Mouse (Mus musculus): ENCODE results near the gene Fam98c. TPM values are rescaled to one million over a fixed set of nuclear protein-coding genes. Genes with fewer than 3 reads are reported as not detected.

Fam98c gene
- polyA plus RNA-seq, 1 experiment from 2014 or later = 44.1 TPM

DNA sequence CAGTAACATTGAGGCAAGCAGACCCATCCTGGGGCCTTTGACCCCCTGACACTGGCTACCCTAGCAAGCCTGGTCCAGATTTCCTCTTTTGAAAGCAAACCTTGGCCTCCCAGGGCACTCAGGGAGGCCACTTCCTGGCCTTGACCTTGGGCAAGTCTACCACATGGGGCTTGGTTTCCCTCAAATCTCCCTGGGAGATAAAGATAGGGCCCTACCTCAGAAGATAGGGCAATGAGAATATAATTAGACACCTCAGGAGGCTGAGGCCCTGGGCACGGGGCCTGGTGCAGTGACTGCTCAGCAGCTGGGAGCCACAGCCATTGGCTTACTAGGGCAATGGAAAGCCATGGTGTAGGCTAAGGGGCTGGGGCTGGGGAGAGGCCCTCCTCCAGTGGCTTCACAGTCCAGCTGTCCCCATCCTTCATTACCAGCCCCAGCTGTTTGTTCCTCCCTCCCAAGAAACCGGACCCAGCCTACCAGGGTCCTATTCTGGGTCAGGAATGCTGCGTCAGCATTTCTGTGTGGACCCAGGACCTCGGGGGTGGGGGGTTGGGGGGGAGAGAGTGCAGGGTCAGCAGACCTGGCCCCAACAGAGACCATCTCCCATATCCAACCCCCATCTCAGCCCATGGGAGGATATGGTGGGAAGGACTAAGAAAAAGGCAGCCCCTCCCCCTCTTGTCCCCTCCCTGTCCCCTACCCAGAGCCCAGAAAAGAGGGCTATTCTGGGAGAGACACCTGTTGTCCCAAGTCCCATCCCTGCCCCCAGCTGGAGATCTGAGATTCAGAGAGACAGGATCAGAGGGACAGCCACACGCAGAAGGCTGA, 32.3 kb downstream of the Fam98c start:
- no peaks in the 10 kb centered on the region for H3K9me3 ChIP-seq (ENCODE audit: control insufficient read depth, low read length)
- H3K4me1 ChIP-seq (ENCODE audit: control insufficient read depth, insufficient read depth, low read depth, low read length) = peaks cover 7% of the 10 kb centered on the region
- H3K9ac ChIP-seq (ENCODE audit: low read depth, low read length) = no peak overlapping the region
- WGBS = 45% methylated on average over 5 of the region's 5 CpGs
- ATAC-seq = no peak
- peaks cover 3% of the 10 kb centered on the region for H3K27me3 ChIP-seq (replicated peaks; ENCODE audit: control insufficient read depth, insufficient read depth, low read length)
- no peak overlapping the region for H3K4me3 ChIP-seq (ENCODE audit: low read length)
- H3K4me2 ChIP-seq (ENCODE audit: low read length) = no peak overlapping the region
- no peaks in the 10 kb centered on the region for H3K36me3 ChIP-seq (ENCODE audit: control insufficient read depth, insufficient read depth, low read length)
- no peak overlapping the region for H3K27ac ChIP-seq (ENCODE audit: low read depth, low read length)

GRCm38 (mm10) chr7:29122821-29123220, 33.2 kb downstream of the Fam98c start:
- Histone ChIP-seq H3K9ac (ENCODE audit: low read depth, low read length) (no peak overlapping the region), H3K27me3 (replicated peaks; ENCODE audit: control insufficient read depth, insufficient read depth, low read length) (peaks cover 3% of the 10 kb centered on the region), H3K4me1 (ENCODE audit: control insufficient read depth, insufficient read depth, low read depth, low read length) (peaks cover 7% of the 10 kb centered on the region), H3K4me2 (ENCODE audit: low read length) (no peak overlapping the region), H3K27ac (ENCODE audit: low read depth, low read length) (no peak overlapping the region), H3K9me3 (ENCODE audit: control insufficient read depth, low read length) (no peaks in the 10 kb centered on the region), H3K4me3 (ENCODE audit: low read length) (no peak overlapping the region), H3K36me3 (ENCODE audit: control insufficient read depth, insufficient read depth, low read length) (no peaks in the 10 kb centered on the region)
- no peak for ATAC-seq
- 92% methylated on average over 9 of the region's 9 CpGs for WGBS

- Histone ChIP-seq H3K9me3 (ENCODE audit: control insufficient read depth, low read length) (no peaks in the 10 kb centered on the region), H3K4me3 (ENCODE audit: low read length) (no peak overlapping the region), H3K4me1 (ENCODE audit: control insufficient read depth, insufficient read depth, low read depth, low read length) (0 out of 2 replicates have a peak, but pooled peaks cover under 1% of the 10 kb centered on the region), H3K9ac (ENCODE audit: low read depth, low read length) (no peak overlapping the region), H3K36me3 (ENCODE audit: control insufficient read depth, insufficient read depth, low read length) (no peaks in the 10 kb centered on the region), H3K27ac (ENCODE audit: low read depth, low read length) (no peak overlapping the region), H3K4me2 (ENCODE audit: low read length) (no peak overlapping the region), H3K27me3 (replicated peaks; ENCODE audit: control insufficient read depth, insufficient read depth, low read length) (no peaks in the 10 kb centered on the region; the same call in 1 of the 2 replicates)
- no peak for ATAC-seq
- 72% methylated on average over 1 of the region's 1 CpGs for WGBS
These were observed 36.5 kb downstream of the Fam98c start for GRCm38 (mm10) chr7:29119526-29119925.

DNA sequence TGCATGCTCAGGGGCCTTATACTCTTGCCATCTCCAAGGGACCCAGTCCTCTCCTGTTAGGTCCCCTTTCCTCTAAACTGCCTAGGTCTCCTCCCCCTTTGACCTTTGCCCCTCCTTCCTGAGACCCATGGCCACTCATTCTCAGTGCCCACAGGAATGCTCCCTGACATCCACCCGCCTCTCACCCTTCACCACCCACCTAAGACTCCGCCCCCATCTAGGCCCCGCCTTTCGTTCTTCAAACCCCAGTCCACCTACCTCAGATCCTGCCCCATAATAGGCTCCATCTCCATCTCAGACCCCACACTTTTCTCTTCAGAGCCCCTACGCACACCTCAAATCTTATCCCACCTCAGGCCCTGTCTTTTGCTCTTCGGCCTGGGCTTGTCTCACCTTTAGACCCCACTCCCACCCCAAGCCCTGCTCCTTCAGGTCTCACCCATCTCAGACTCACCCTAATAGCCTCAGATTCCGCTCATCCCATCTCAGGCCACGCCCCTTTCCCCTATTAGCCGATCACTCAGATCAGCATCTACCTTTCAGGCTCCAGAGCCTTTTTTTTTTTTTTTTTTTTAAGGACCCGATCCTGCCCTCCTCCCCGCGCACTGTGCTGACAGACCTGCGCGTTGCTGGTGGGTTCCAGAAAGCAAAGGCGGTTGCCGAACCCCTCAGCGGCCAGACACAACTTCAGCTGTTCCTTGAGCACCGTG, 37.7 kb downstream of the Fam98c start:
- Histone ChIP-seq H3K4me3 (ENCODE audit: low read length) (no peak overlapping the region), H3K4me2 (ENCODE audit: low read length) (0 out of 2 replicates have a peak overlapping the region, but pooled peaks have one; percentile 3), H3K9me3 (ENCODE audit: control insufficient read depth, low read length) (no peaks in the 10 kb centered on the region), H3K9ac (ENCODE audit: low read depth, low read length) (no peak overlapping the region), H3K36me3 (ENCODE audit: control insufficient read depth, insufficient read depth, low read length) (no peaks in the 10 kb centered on the region), H3K4me1 (ENCODE audit: control insufficient read depth, insufficient read depth, low read depth, low read length) (no peaks in the 10 kb centered on the region), H3K27me3 (replicated peaks; ENCODE audit: control insufficient read depth, insufficient read depth, low read length) (no peaks in the 10 kb centered on the region), H3K27ac (ENCODE audit: low read depth, low read length) (no peak overlapping the region)
- 15% methylated on average over 18 of the region's 18 CpGs for WGBS
- no peak for ATAC-seq

DNA sequence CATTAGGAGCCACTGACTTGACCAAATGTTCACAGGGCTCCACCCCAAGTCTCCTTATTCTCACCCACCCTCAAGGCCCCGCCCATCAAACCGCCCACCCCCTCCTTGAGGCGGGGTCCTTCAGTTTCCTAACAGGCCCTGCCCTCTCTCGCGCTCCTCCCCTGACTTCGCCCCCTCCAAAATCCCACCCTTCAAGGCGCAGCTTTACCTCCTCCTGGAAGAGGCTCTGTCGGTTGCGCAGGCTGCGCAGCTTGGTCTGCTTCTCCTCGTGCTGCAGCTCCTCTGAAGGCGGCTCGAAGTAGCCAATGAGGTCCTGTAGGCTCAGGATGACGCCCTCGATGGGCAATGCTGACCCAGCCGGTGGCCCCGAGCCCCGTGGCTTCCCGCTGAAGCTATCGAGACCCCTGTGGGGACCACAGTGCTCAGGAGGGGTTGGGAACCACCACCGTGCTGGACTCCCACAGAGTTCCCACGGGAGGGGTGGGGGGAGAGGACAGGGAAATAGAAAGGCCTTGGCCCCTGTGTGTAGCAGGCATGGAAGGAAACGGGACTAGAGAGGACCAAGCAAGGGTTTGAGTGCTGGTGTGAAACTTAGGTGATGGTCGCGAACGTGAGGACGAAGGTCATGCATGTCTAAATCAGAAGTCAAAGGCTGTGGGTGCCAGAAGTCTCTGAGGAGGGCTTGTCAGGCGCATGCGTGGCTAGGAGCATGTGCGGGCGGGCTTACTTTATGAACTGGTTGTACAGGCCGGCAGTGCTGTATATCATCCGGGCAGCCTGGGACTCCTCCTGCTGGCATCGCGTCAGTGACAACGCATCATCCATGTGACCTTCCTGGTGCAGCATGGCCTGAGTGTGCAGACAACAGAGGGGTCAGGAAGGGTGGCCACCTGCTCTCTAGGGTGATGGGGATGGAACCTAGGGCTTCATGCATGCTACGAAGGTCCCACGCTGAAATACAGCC, 46.8 kb downstream of the Fam98c start:
- H3K4me3 ChIP-seq (ENCODE audit: low read length) = peak overlapping the region; percentile 17
- ATAC-seq = 0 out of 2 replicates have a peak, but pooled peaks have one; percentile 56
- WGBS = 29% methylated on average over 38 of the region's 38 CpGs
- peak overlapping the region; percentile 50 for H3K4me2 ChIP-seq (ENCODE audit: low read length)
- H3K9ac ChIP-seq (ENCODE audit: low read depth, low read length) = peak overlapping the region; percentile 3
- H3K27ac ChIP-seq (ENCODE audit: low read depth, low read length) = no peak overlapping the region
- no peaks in the 10 kb centered on the region for H3K36me3 ChIP-seq (ENCODE audit: control insufficient read depth, insufficient read depth, low read length)
- H3K9me3 ChIP-seq (ENCODE audit: control insufficient read depth, low read length) = no peaks in the 10 kb centered on the region; the same call in 1 of the 2 replicates
- H3K4me1 ChIP-seq (ENCODE audit: control insufficient read depth, insufficient read depth, low read depth, low read length) = no peaks in the 10 kb centered on the region
- no peaks in the 10 kb centered on the region for H3K27me3 ChIP-seq (replicated peaks; ENCODE audit: control insufficient read depth, insufficient read depth, low read length)

Other genes starting within 250 kb of the Fam98c start
- gene Actn4, start 193.9 kb downstream of the Fam98c start, polyA plus RNA-seq (2015; fragmentation: Nextera tagmentation; extraction: Ambion mirVana) = 146 and 172 TPM in 2 replicates
- 282 and 295 TPM in 2 replicates for gene Eif3k, start 174.4 kb downstream of the Fam98c start, polyA plus RNA-seq (2015; fragmentation: Nextera tagmentation; extraction: Ambion mirVana)
- gene Map4k1, start 174.2 kb downstream of the Fam98c start, polyA plus RNA-seq (2015; fragmentation: Nextera tagmentation; extraction: Ambion mirVana) = 10.7 and 13.8 TPM in 2 replicates
- gene Ryr1, start 31.1 kb downstream of the Fam98c start, polyA plus RNA-seq (2015; fragmentation: Nextera tagmentation; extraction: Ambion mirVana) = 9.2 and 11.0 TPM in 2 replicates
- 0.82 and 1.2 TPM in 2 replicates for gene Rasgrp4, start 21.4 kb downstream of the Fam98c start, polyA plus RNA-seq (2015; fragmentation: Nextera tagmentation; extraction: Ambion mirVana)
- gene Ggn, start 14.0 kb upstream of the Fam98c start, polyA plus RNA-seq (2015; fragmentation: Nextera tagmentation; extraction: Ambion mirVana) = 0.36 and 0.81 TPM in 2 replicates
- gene Spred3, start 14.2 kb upstream of the Fam98c start, polyA plus RNA-seq (2015; fragmentation: Nextera tagmentation; extraction: Ambion mirVana) = 8.4 and 10.4 TPM in 2 replicates
- gene Psmd8, start 24.5 kb upstream of the Fam98c start, polyA plus RNA-seq (2015; fragmentation: Nextera tagmentation; extraction: Ambion mirVana) = 278 and 284 TPM in 2 replicates
- 2.3 and 2.5 TPM in 2 replicates for gene Catsperg1, start 57.8 kb upstream of the Fam98c start, polyA plus RNA-seq (2015; fragmentation: Nextera tagmentation; extraction: Ambion mirVana)
- 1.0 and 1.4 TPM in 2 replicates for gene Kcnk6, start 76.3 kb upstream of the Fam98c start, polyA plus RNA-seq (2015; fragmentation: Nextera tagmentation; extraction: Ambion mirVana)
- gene Yif1b, start 82.1 kb upstream of the Fam98c start, polyA plus RNA-seq (2015; fragmentation: Nextera tagmentation; extraction: Ambion mirVana) = 109 and 114 TPM in 2 replicates
- gene 2200002D01Rik, start 92.2 kb upstream of the Fam98c start, polyA plus RNA-seq (2015; fragmentation: Nextera tagmentation; extraction: Ambion mirVana) = 1.2 and 1.9 TPM in 2 replicates
- gene Spint2, start 125.7 kb upstream of the Fam98c start, polyA plus RNA-seq (2015; fragmentation: Nextera tagmentation; extraction: Ambion mirVana) = 85.4 and 91.2 TPM in 2 replicates
- 2.8 and 2.9 TPM in 2 replicates for gene Ppp1r14a, start 133.1 kb upstream of the Fam98c start, polyA plus RNA-seq (2015; fragmentation: Nextera tagmentation; extraction: Ambion mirVana)
- 166 and 173 TPM in 2 replicates for gene Dpf1, start 147.7 kb upstream of the Fam98c start, polyA plus RNA-seq (2015; fragmentation: Nextera tagmentation; extraction: Ambion mirVana)

Measured in hindbrain, embryonic 16.5 days (tissue).